Mouse (Mus musculus) myocyte (in vitro differentiated cells): ENCODE data around the gene Sdhd.

Experiments used
- E2F4 ChIP-seq: IDR thresholded peaks from one replicate; pipeline ENCODE4 v1.6.1; 2011; ENCODE audit warnings: mild to moderate bottlenecking, control low read depth, moderate library complexity; ENCODE audit not compliant: insufficient read depth
- MAX ChIP-seq: IDR thresholded peaks from one replicate; pipeline ENCODE4 v1.6.1; 2011; ENCODE audit warnings: low read depth, mild to moderate bottlenecking, control low read depth
- MYOD1 ChIP-seq, 3 experiments: IDR thresholded peaks; one replicate each; pipeline ENCODE4 v1.6.1; 2011; ENCODE audit warnings: control low read depth in 2 of 3, low read depth in 2 of 3, mild to moderate bottlenecking in 2 of 3, moderate library complexity in 1 of 3; ENCODE audit not compliant: insufficient read length in 2 of 3, control insufficient read depth in 1 of 3
- POLR2A ChIP-seq: IDR thresholded peaks from one replicate; pipeline ENCODE4 v1.6.1; 2011; ENCODE audit warnings: low read depth, mild to moderate bottlenecking, control low read depth, moderate library complexity; ENCODE audit not compliant: insufficient read length
- REST ChIP-seq: IDR thresholded peaks from one replicate; pipeline ENCODE4 v1.6.1; 2011; ENCODE audit warnings: mild to moderate bottlenecking, control low read depth, moderate library complexity; ENCODE audit not compliant: insufficient read depth, insufficient read length
- TCF12 ChIP-seq: IDR thresholded peaks from one replicate; pipeline ENCODE4 v1.6.1; 2011; ENCODE audit warnings: mild to moderate bottlenecking, control low read depth; ENCODE audit not compliant: poor library complexity, insufficient read depth, severe bottlenecking
- USF1 ChIP-seq: IDR thresholded peaks from one replicate; pipeline ENCODE4 v1.6.1; 2011; ENCODE audit warnings: low read depth, mild to moderate bottlenecking, control low read depth, moderate library complexity

GRCm38 (mm10) chr9:50552206-50552605 is 51.4 kb downstream of the Sdhd start:
- no peak for TF ChIP-seq POLR2A
- no peak for TF ChIP-seq MAX
- TF ChIP-seq MYOD1 (IDR thresholded peaks at IDR 0.05; ENCODE audit: control insufficient read depth in 1 of 3, insufficient read length in 2 of 3, low read depth in 2 of 3) = no peak
- no peak for TF ChIP-seq E2F4
- no peak for TF ChIP-seq REST
- TF ChIP-seq USF1 = no peak
- TF ChIP-seq TCF12 = no peak
